8 mouse cellular contexts compared by ENCODE assay signal in genomic region chr4:125122431-125123278, GRCm38 (mm10). TPM values are rescaled to one million over a fixed set of nuclear protein-coding genes. Genes with fewer than 3 reads are reported as not detected.
DNase-seq lines count a peak whose midpoint lies in the region; ATAC-seq and TF ChIP-seq lines count a peak whose summit lies in the region.

No protein-coding gene starts in this region.

- no peaks in the 10 kb centered on the region for H3K9me3 ChIP-seq in G1E (replicated peaks)
- no peaks in the 10 kb centered on the region for H3K9me3 ChIP-seq in lung, postnatal 0 days (ENCODE audit: low read length)
- no peaks in the 10 kb centered on the region for H3K9me3 ChIP-seq in hindbrain, embryonic 14.5 days (ENCODE audit: control insufficient read depth, low read length)

- TF ChIP-seq EP300 in lung, postnatal 0 days (IDR thresholded peaks at IDR 0.05), result no peak

- no peak for TF ChIP-seq POLR2A in kidney, adult 2 months (IDR thresholded peaks at IDR 0.05; ENCODE audit: low read depth, low read length)

- H3K4me3 ChIP-seq in G1E (ENCODE audit: low read depth, low read length), result peak overlapping the region; percentile 58; the same call in 1 of the 2 replicates
- no peak overlapping the region for H3K4me3 ChIP-seq in kidney, adult 2 months (ENCODE audit: insufficient read depth, low read depth, low read length)
- no peak overlapping the region for H3K4me3 ChIP-seq in lung, postnatal 0 days (ENCODE audit: low read depth, low read length)
- no peak overlapping the region for H3K4me3 ChIP-seq in hindbrain, embryonic 14.5 days (replicated peaks; ENCODE audit: low read length)

- 12% methylated on average over 16 of the region's 16 CpGs for WGBS in kidney, adult 2 months
- WGBS in lung, postnatal 0 days, result 20% methylated on average over 16 of the region's 16 CpGs
- 24% methylated on average over 16 of the region's 16 CpGs for WGBS in hindbrain, embryonic 14.5 days

- H3K27me3 ChIP-seq in G1E (ENCODE audit: insufficient read depth, low read length), result no peaks in the 10 kb centered on the region
- H3K27me3 ChIP-seq in kidney, adult 2 months (replicated peaks; ENCODE audit: control insufficient read depth, insufficient read depth, low read length), result no peaks in the 10 kb centered on the region
- no peaks in the 10 kb centered on the region for H3K27me3 ChIP-seq in lung, postnatal 0 days (replicated peaks; ENCODE audit: insufficient read depth, low read length)
- peaks cover 15% of the 10 kb centered on the region for H3K27me3 ChIP-seq in hindbrain, embryonic 14.5 days (ENCODE audit: control insufficient read depth, insufficient read depth, low read length)

- no peak for TF ChIP-seq CTCF in G1E (IDR thresholded peaks at IDR 0.05; ENCODE audit: low read depth, low read length)
- no peak for TF ChIP-seq CTCF in kidney, adult 2 months (conservative IDR thresholded peaks at IDR 0.05; ENCODE audit: insufficient read depth, insufficient read length, low read depth, low read length)
- TF ChIP-seq CTCF in lung, postnatal 0 days (IDR thresholded peaks at IDR 0.05), result peak; percentile 27; the same call in 1 of the 2 replicates

- H3K4me1 ChIP-seq in G1E (ENCODE audit: insufficient read depth, low read depth, low read length), result peaks cover 53% of the 10 kb centered on the region
- peaks cover 47% of the 10 kb centered on the region for H3K4me1 ChIP-seq in kidney, adult 2 months (ENCODE audit: control insufficient read depth, insufficient read depth, low read length)
- peaks cover 40% of the 10 kb centered on the region for H3K4me1 ChIP-seq in lung, postnatal 0 days (ENCODE audit: insufficient read depth, low read depth, low read length)
- peaks cover 8% of the 10 kb centered on the region; the same call in 1 of the 2 replicates for H3K4me1 ChIP-seq in hindbrain, embryonic 14.5 days (replicated peaks; ENCODE audit: control insufficient read depth, insufficient read depth, low read length)

- ATAC-seq in G1E (ENCODE audit: extremely low read depth, insufficient number of reproducible peaks, low FRiP score, poor library complexity, severe bottlenecking), result peak; percentile 29; the same call in 1 of the 2 replicates
- peak; percentile 40; the same call in 1 of the 2 replicates for ATAC-seq in lung, postnatal 0 days
- ATAC-seq in hindbrain, embryonic 14.5 days (ENCODE audit: low FRiP score), result no peak

- 0 out of 2 replicates have a peak overlapping the region, but pooled peaks have one; percentile 12 for H3K9ac ChIP-seq in lung, postnatal 0 days (replicated peaks; ENCODE audit: low read depth)
- no peak overlapping the region for H3K9ac ChIP-seq in hindbrain, embryonic 14.5 days

- H3K36me3 ChIP-seq in G1E (replicated peaks), result peaks cover 68% of the 10 kb centered on the region
- no peaks in the 10 kb centered on the region for H3K36me3 ChIP-seq in kidney, adult 2 months (ENCODE audit: control insufficient read depth, insufficient read depth, low read length)
- 0 out of 2 replicates have a peak, but pooled peaks cover 8% of the 10 kb centered on the region for H3K36me3 ChIP-seq in lung, postnatal 0 days (ENCODE audit: insufficient read depth, low read length)
- H3K36me3 ChIP-seq in hindbrain, embryonic 14.5 days (replicated peaks; ENCODE audit: control insufficient read depth, insufficient read depth), result no peaks in the 10 kb centered on the region

- DNase-seq in 3134 (ENCODE audit: extremely low read depth, insufficient read length, low spot score) (peak; percentile 91), G1E (ENCODE audit: low spot score) (peak; percentile 59)
- peak; percentile 66 for DNase-seq in gastrocnemius, adult 18-20 months (ENCODE audit: low spot score)
- DNase-seq in kidney, adult 2 months, result peak; percentile 90
- peak; percentile 65 for DNase-seq in lung, postnatal 0 days (ENCODE audit: low spot score)
- peak; percentile 57 for DNase-seq in thymus, postnatal 14 days
- no peak for DNase-seq in cerebellum, adult 11-12 months
- DNase-seq in hindbrain, embryonic 14.5 days (ENCODE audit: low spot score), result no peak

- H3K4me2 ChIP-seq in lung, postnatal 0 days (replicated peaks; ENCODE audit: low read depth, low read length), result 0 out of 2 replicates have a peak overlapping the region, but pooled peaks have one; percentile 14
- H3K4me2 ChIP-seq in hindbrain, embryonic 14.5 days (replicated peaks), result no peak overlapping the region

- peak overlapping the region; percentile 78 for H3K27ac ChIP-seq in kidney, adult 2 months (ENCODE audit: insufficient read depth, low read depth, low read length)
- H3K27ac ChIP-seq in lung, postnatal 0 days (ENCODE audit: low read length), result peak overlapping the region; percentile 71
- H3K27ac ChIP-seq in hindbrain, embryonic 14.5 days, result no peak overlapping the region

RNA-seq across cellular contexts. Expression of gene Zc3h12a, which starts 5.0 kb away (rescaled TPM):
- total RNA-seq in G1E (2014; fragmentation: Nextera tagmentation) (2.4 and 3.8 TPM in 2 replicates), G1E (2017) (1.0 and 1.6 TPM in 2 replicates)
- 1.1 and 1.2 TPM in 2 replicates for polyA plus RNA-seq in G1E (2012)
- 1 to 10 TPM; 2.8 to 3.0 TPM for total RNA-seq in gastrocnemius, adult 18-20 months (2021)
- polyA plus RNA-seq in kidney, adult 2 months (2012; rRNA removed), result 4.4 and 5.3 TPM in 2 replicates
- 1.6 and 2.3 TPM in 2 replicates for polyA plus RNA-seq in lung, postnatal 0 days (2015; fragmentation: Nextera tagmentation; extraction: Ambion mirVana)
- polyA plus RNA-seq in hindbrain, embryonic 14.5 days (2014; fragmentation: Nextera tagmentation; extraction: Ambion mirVana), result 0.09 and 0.43 TPM in 2 replicates

RNA-seq across cellular contexts. Expression of gene Meaf6, which starts 37.7 kb away (rescaled TPM):
- total RNA-seq in G1E (2014; fragmentation: Nextera tagmentation), result 50.7 and 54.2 TPM in 2 replicates
- total RNA-seq in G1E (2017), result 31.8 and 43.4 TPM in 2 replicates
- 75.0 and 79.4 TPM in 2 replicates for polyA plus RNA-seq in G1E (2012)
- total RNA-seq in gastrocnemius, adult 18-20 months (2021), result 10 to 100 TPM; 11.6 TPM
- polyA plus RNA-seq in kidney, adult 2 months (2012; rRNA removed), result 10.8 and 17.5 TPM in 2 replicates
- 29.7 and 32.1 TPM in 2 replicates for polyA plus RNA-seq in lung, postnatal 0 days (2015; fragmentation: Nextera tagmentation; extraction: Ambion mirVana)
- polyA plus RNA-seq in hindbrain, embryonic 14.5 days (2014; fragmentation: Nextera tagmentation; extraction: Ambion mirVana), result 165 and 171 TPM in 2 replicates

RNA-seq across cellular contexts. Expression of gene Snip1, which starts 56.2 kb away (rescaled TPM):
- 25.7 and 30.0 TPM in 2 replicates for total RNA-seq in G1E (2014; fragmentation: Nextera tagmentation)
- 41.7 and 52.4 TPM in 2 replicates for total RNA-seq in G1E (2017)
- polyA plus RNA-seq in G1E (2012), result 36.5 and 49.6 TPM in 2 replicates
- 1 to 10 TPM; 4.8 TPM for total RNA-seq in gastrocnemius, adult 18-20 months (2021)
- polyA plus RNA-seq in kidney, adult 2 months (2012; rRNA removed), result 7.3 and 8.3 TPM in 2 replicates
- polyA plus RNA-seq in lung, postnatal 0 days (2015; fragmentation: Nextera tagmentation; extraction: Ambion mirVana), result 17.4 and 18.0 TPM in 2 replicates
- polyA plus RNA-seq in hindbrain, embryonic 14.5 days (2014; fragmentation: Nextera tagmentation; extraction: Ambion mirVana), result 23.7 and 26.2 TPM in 2 replicates

RNA-seq across cellular contexts. Expression of gene Dnali1, which starts 57.2 kb away (rescaled TPM):
- not detected in 2 replicates for total RNA-seq in G1E (2014; fragmentation: Nextera tagmentation)
- total RNA-seq in G1E (2017), result 0.11 TPM in 1 of 2 replicates, not detected in the other
- 0.02 TPM in 2 replicates for polyA plus RNA-seq in G1E (2012)
- not detected for total RNA-seq in gastrocnemius, adult 18-20 months (2021)
- polyA plus RNA-seq in kidney, adult 2 months (2012; rRNA removed), result 0.44 and 0.48 TPM in 2 replicates
- polyA plus RNA-seq in lung, postnatal 0 days (2015; fragmentation: Nextera tagmentation; extraction: Ambion mirVana), result 6.9 and 10.9 TPM in 2 replicates
- 1.5 and 1.8 TPM in 2 replicates for polyA plus RNA-seq in hindbrain, embryonic 14.5 days (2014; fragmentation: Nextera tagmentation; extraction: Ambion mirVana)

Comparison
In these comparisons a context has a peak if more than half of its experiments do, and no peak if none do; other contexts are left out.
1. DNase-seq: peak in 3134 (single experiment), G1E (single experiment), gastrocnemius, adult 18-20 months (single experiment), kidney, adult 2 months (single experiment), lung, postnatal 0 days (single experiment) and thymus, postnatal 14 days (single experiment); none in cerebellum, adult 11-12 months (single experiment) and hindbrain, embryonic 14.5 days (single experiment).